Mouse (Mus musculus): Measurements from ENCODE around the gene Gm17490. TPM values are rescaled to one million over a fixed set of nuclear protein-coding genes. Genes with fewer than 3 reads are reported as not detected.

Gm17490 gene
- total and polyA plus RNA-seq, 2 experiments from 2014 or later: not detected

GRCm38 (mm10) chr2:11653330-11653729, 27.3 kb upstream of the Gm17490 start:
- ATAC-seq (ENCODE audit: low FRiP score) (no peak), DNase-seq (ENCODE audit: low spot score) (no peak)
- Histone ChIP-seq H3K36me3 (ENCODE audit: insufficient read depth, low read length) (no peaks in the 10 kb centered on the region), H3K27me3 (ENCODE audit: insufficient read depth, low read length) (no peaks in the 10 kb centered on the region), H3K4me2 (ENCODE audit: low read depth, low read length, poor library complexity, severe bottlenecking) (no peak overlapping the region), H3K27ac (ENCODE audit: low read depth, low read length) (no peak overlapping the region), H3K4me1 (ENCODE audit: insufficient read depth, low read length) (no peaks in the 10 kb centered on the region), H3K9me3 (ENCODE audit: low read length) (no peaks in the 10 kb centered on the region), H3K4me3 (ENCODE audit: low read depth, low read length) (no peak overlapping the region), H3K9ac (replicated peaks; ENCODE audit: low read length, poor library complexity, severe bottlenecking) (no peak overlapping the region)
- TF ChIP-seq CTCF (IDR thresholded peaks at IDR 0.05): no peak
- 61% methylated on average over 6 of the region's 6 CpGs for WGBS

- no peak for ATAC-seq (ENCODE audit: low FRiP score)
- Histone ChIP-seq H3K4me3 (ENCODE audit: low read depth, low read length) (no peak overlapping the region), H3K36me3 (ENCODE audit: insufficient read depth, low read length) (no peaks in the 10 kb centered on the region), H3K27me3 (ENCODE audit: insufficient read depth, low read length) (no peaks in the 10 kb centered on the region), H3K9me3 (ENCODE audit: low read length) (no peaks in the 10 kb centered on the region), H3K27ac (ENCODE audit: low read depth, low read length) (no peak overlapping the region), H3K4me1 (ENCODE audit: insufficient read depth, low read length) (no peaks in the 10 kb centered on the region), H3K9ac (replicated peaks; ENCODE audit: low read length, poor library complexity, severe bottlenecking) (no peak overlapping the region), H3K4me2 (ENCODE audit: low read depth, low read length, poor library complexity, severe bottlenecking) (no peak overlapping the region)
- TF ChIP-seq CTCF (IDR thresholded peaks at IDR 0.05): no peak
- DNase-seq (ENCODE audit: low spot score): no peak
- 80% methylated on average over 2 of the region's 2 CpGs for WGBS
Measured at GRCm38 (mm10) chr2:11652780-11653179, 26.7 kb upstream of the Gm17490 start.

- Histone ChIP-seq H3K27ac (ENCODE audit: low read depth, low read length) (no peak overlapping the region), H3K27me3 (ENCODE audit: insufficient read depth, low read length) (no peaks in the 10 kb centered on the region), H3K4me2 (ENCODE audit: low read depth, low read length, poor library complexity, severe bottlenecking) (no peak overlapping the region), H3K36me3 (ENCODE audit: insufficient read depth, low read length) (no peaks in the 10 kb centered on the region), H3K9ac (replicated peaks; ENCODE audit: low read length, poor library complexity, severe bottlenecking) (no peak overlapping the region), H3K4me1 (ENCODE audit: insufficient read depth, low read length) (no peaks in the 10 kb centered on the region), H3K9me3 (ENCODE audit: low read length) (no peaks in the 10 kb centered on the region), H3K4me3 (ENCODE audit: low read depth, low read length) (no peak overlapping the region)
- DNase-seq (ENCODE audit: low spot score): no peak
- no peak for ATAC-seq (ENCODE audit: low FRiP score)
- no peak for TF ChIP-seq CTCF (IDR thresholded peaks at IDR 0.05)
- WGBS: 87% methylated on average over 3 of the region's 3 CpGs
Measured at GRCm38 (mm10) chr2:11652196-11652595, 26.1 kb upstream of the Gm17490 start.

- Histone ChIP-seq H3K9me3 (ENCODE audit: low read length) (no peaks in the 10 kb centered on the region), H3K36me3 (ENCODE audit: insufficient read depth, low read length) (no peaks in the 10 kb centered on the region), H3K9ac (replicated peaks; ENCODE audit: low read length, poor library complexity, severe bottlenecking) (no peak overlapping the region), H3K4me1 (ENCODE audit: insufficient read depth, low read length) (no peaks in the 10 kb centered on the region), H3K4me2 (ENCODE audit: low read depth, low read length, poor library complexity, severe bottlenecking) (no peak overlapping the region), H3K27me3 (ENCODE audit: insufficient read depth, low read length) (no peaks in the 10 kb centered on the region), H3K27ac (ENCODE audit: low read depth, low read length) (no peak overlapping the region), H3K4me3 (ENCODE audit: low read depth, low read length) (no peak overlapping the region)
- no peak for TF ChIP-seq CTCF (IDR thresholded peaks at IDR 0.05)
- WGBS: 68% methylated on average over 3 of the region's 3 CpGs
- DNase-seq (ENCODE audit: low spot score): no peak
- no peak for ATAC-seq (ENCODE audit: low FRiP score)
Measured at GRCm38 (mm10) chr2:11651476-11651875, 25.4 kb upstream of the Gm17490 start.

- ATAC-seq (ENCODE audit: low FRiP score) (no peak), DNase-seq (ENCODE audit: low spot score) (no peak)
- H3K27me3 ChIP-seq (ENCODE audit: insufficient read depth, low read length): no peaks in the 10 kb centered on the region
- no peaks in the 10 kb centered on the region for H3K36me3 ChIP-seq (ENCODE audit: insufficient read depth, low read length)
- no peak for TF ChIP-seq CTCF (IDR thresholded peaks at IDR 0.05)
- no peak overlapping the region for H3K9ac ChIP-seq (replicated peaks; ENCODE audit: low read length, poor library complexity, severe bottlenecking)
- H3K4me3 ChIP-seq (ENCODE audit: low read depth, low read length): no peak overlapping the region
- H3K4me1 ChIP-seq (ENCODE audit: insufficient read depth, low read length): no peaks in the 10 kb centered on the region
- WGBS: 91% methylated on average over 2 of the region's 2 CpGs
- no peak overlapping the region for H3K27ac ChIP-seq (ENCODE audit: low read depth, low read length)
- no peak overlapping the region for H3K4me2 ChIP-seq (ENCODE audit: low read depth, low read length, poor library complexity, severe bottlenecking)
- H3K9me3 ChIP-seq (ENCODE audit: low read length): no peaks in the 10 kb centered on the region
Measured at GRCm38 (mm10) chr2:11645297-11645696, 19.2 kb upstream of the Gm17490 start.

- no peaks in the 10 kb centered on the region for H3K9me3 ChIP-seq (ENCODE audit: low read length)
- no peak for TF ChIP-seq CTCF (IDR thresholded peaks at IDR 0.05)
- no peak for DNase-seq (ENCODE audit: low spot score)
- H3K4me3 ChIP-seq (ENCODE audit: low read depth, low read length): no peak overlapping the region
- H3K4me1 ChIP-seq (ENCODE audit: insufficient read depth, low read length): no peaks in the 10 kb centered on the region
- H3K4me2 ChIP-seq (ENCODE audit: low read depth, low read length, poor library complexity, severe bottlenecking): no peak overlapping the region
- no peak overlapping the region for H3K9ac ChIP-seq (replicated peaks; ENCODE audit: low read length, poor library complexity, severe bottlenecking)
- no peak overlapping the region for H3K27ac ChIP-seq (ENCODE audit: low read depth, low read length)
- 84% methylated on average over 1 of the region's 1 CpGs for WGBS
- H3K36me3 ChIP-seq (ENCODE audit: insufficient read depth, low read length): no peaks in the 10 kb centered on the region
- H3K27me3 ChIP-seq (ENCODE audit: insufficient read depth, low read length): no peaks in the 10 kb centered on the region
- ATAC-seq (ENCODE audit: low FRiP score): no peak
Measured at GRCm38 (mm10) chr2:11644057-11644456, 18.0 kb upstream of the Gm17490 start.

Data from midbrain, postnatal 0 days (tissue).